Mouse (Mus musculus) hindbrain, embryonic 16.5 days (tissue): ENCODE data around the gene Dse. TPM values are rescaled to one million over a fixed set of nuclear protein-coding genes. Genes with fewer than 3 reads are reported as not detected.

Experiments
- polyA plus RNA-seq: library from polyadenylated mRNA; unstranded; fragments of >200 nt; fragmentation: Nextera tagmentation; extraction: Ambion mirVana; gene quantifications from 2 replicates; pipeline ENCODE4 v1.2.1, GENCODE M21; 2015

The Dse gene
- polyA plus RNA-seq, 1 experiment from 2014 or later: 6.1 TPM

Other genes starting within 250 kb of the Dse start
- 110 TPM in 2 replicates for gene Rwdd1, start 188.1 kb downstream of the Dse start, polyA plus RNA-seq
- not detected in 2 replicates for gene Trappc3l, start 170.1 kb downstream of the Dse start, polyA plus RNA-seq
- gene Calhm4, start 163.4 kb downstream of the Dse start, polyA plus RNA-seq: not detected in 2 replicates
- 1.0 and 1.1 TPM in 2 replicates for gene Calhm5, start 111.2 kb downstream of the Dse start, polyA plus RNA-seq
- 0.76 and 0.79 TPM in 2 replicates for gene Calhm6, start 79.7 kb downstream of the Dse start, polyA plus RNA-seq
- gene Tspyl1, start 74.5 kb upstream of the Dse start, polyA plus RNA-seq: 125 and 134 TPM in 2 replicates
- 413 and 424 TPM in 2 replicates for gene Tspyl4, start 89.7 kb upstream of the Dse start, polyA plus RNA-seq
- 0.11 and 2.6 TPM in 2 replicates for gene Col10a1, start 182.3 kb upstream of the Dse start, polyA plus RNA-seq
- 2.0 and 2.6 TPM in 2 replicates for gene Nt5dc1, start 210.8 kb upstream of the Dse start, polyA plus RNA-seq